Mouse (Mus musculus) embryonic facial prominence, embryonic 13.5 days (tissue): ENCODE data around the gene Adgrg1. TPM values are rescaled to one million over a fixed set of nuclear protein-coding genes. Genes with fewer than 3 reads are reported as not detected.

Experiments
- ATAC-seq: fragments of 200-750 bp; cut with Nextera tagmentation; 2 replicates; pipeline ENCODE4 v1.8.0; 2017; ENCODE audit warnings: low read depth; ENCODE audit not compliant: insufficient number of reproducible peaks, insufficient read depth, low FRiP score, low TSS enrichment
- H3K27ac ChIP-seq: fragments of 300-500 bp; sonication (generic); 2 replicates; pipeline ENCODE4 v1.5.1; 2015; ENCODE audit warnings: moderate library complexity, mild to moderate bottlenecking, inconsistent platforms
- H3K27me3 ChIP-seq: fragments of 300-500 bp; sonication (generic); 2 replicates; pipeline ENCODE4 v1.6.1; 2015; ENCODE audit warnings: mild to moderate bottlenecking, inconsistent platforms
- H3K36me3 ChIP-seq: fragments of 300-500 bp; sonication (generic); 2 replicates; pipeline ENCODE4 v1.6.1; 2015; ENCODE audit warnings: mild to moderate bottlenecking, inconsistent platforms
- H3K4me1 ChIP-seq: fragments of 300-500 bp; sonication (generic); 2 replicates; pipeline ENCODE4 v1.6.1; 2015; ENCODE audit warnings: inconsistent platforms
- H3K4me2 ChIP-seq: fragments of 300-500 bp; sonication (generic); 2 replicates; pipeline ENCODE4 v1.6.1; 2015; ENCODE audit warnings: moderate library complexity, mild to moderate bottlenecking, inconsistent platforms
- H3K4me3 ChIP-seq: fragments of 300-500 bp; sonication (generic); 2 replicates; pipeline ENCODE4 v1.5.1; 2015; ENCODE audit warnings: mild to moderate bottlenecking, inconsistent platforms
- H3K9ac ChIP-seq: fragments of 300-500 bp; sonication (generic); 2 replicates; pipeline ENCODE4 v1.6.1; 2015; ENCODE audit warnings: mild to moderate bottlenecking, inconsistent platforms
- H3K9me3 ChIP-seq: fragments of 300-500 bp; sonication (generic); 2 replicates; pipeline ENCODE4 v1.6.1; 2016; ENCODE audit warnings: inconsistent platforms
- WGBS: fragments of 180-500 bp; shearing (Covaris S2); methylation state at CpG from one replicate; pipeline ENCODE4 v1.1.7; 2015; ENCODE audit warnings: mixed read lengths; 5-methylcytosine and 5-hydroxymethylcytosine counted together
- polyA plus RNA-seq: library from polyadenylated mRNA; unstranded; fragments of >200 nt; fragmentation: Nextera tagmentation; extraction: Ambion mirVana; gene quantifications from 2 replicates; pipeline ENCODE4 v1.2.1, GENCODE M21; 2015

The Adgrg1 gene
- polyA plus RNA-seq, result 18.4 and 19.8 TPM in 2 replicates

GRCm38 (mm10) chr8:94974467-94975165, at the start of gene Adgrg1:
Gene Adgrg1 (plus strand): TSS chr8:94974751.
- 45% methylated on average over 7 of the region's 7 CpGs for WGBS
- no peak for ATAC-seq
- no peak within 1 kb of the TSS for H3K4me3 ChIP-seq

GRCm38 (mm10) chr8:94928227-94928626, 46.3 kb upstream of the Adgrg1 start:
- H3K9me3 ChIP-seq, result no peaks in the 10 kb centered on the region
- H3K4me1 ChIP-seq, result no peaks in the 10 kb centered on the region
- no peak overlapping the region for H3K4me2 ChIP-seq
- no peaks in the 10 kb centered on the region for H3K27me3 ChIP-seq
- no peak for ATAC-seq
- no peak overlapping the region for H3K27ac ChIP-seq
- 75% methylated on average over 3 of the region's 3 CpGs for WGBS
- no peaks in the 10 kb centered on the region for H3K36me3 ChIP-seq
- H3K4me3 ChIP-seq, result no peak overlapping the region
- no peak overlapping the region for H3K9ac ChIP-seq

More at GRCm38 (mm10) chr8:94974467-94975165, at the start of gene Adgrg1:
- H3K4me1 ChIP-seq, result 0 out of 2 replicates have a peak, but pooled peaks cover 9% of the 10 kb centered on the region
- no peak within 1 kb of the TSS for H3K9ac ChIP-seq
- no peak within 1 kb of the TSS for H3K4me2 ChIP-seq
- no peaks in the 10 kb centered on the region for H3K9me3 ChIP-seq
- H3K36me3 ChIP-seq, result no peaks in the 10 kb centered on the region
- peaks cover 13% of the 10 kb centered on the region for H3K27me3 ChIP-seq
- H3K27ac ChIP-seq, result no peak within 1 kb of the TSS

- Histone ChIP-seq H3K4me2 (no peak overlapping the region), H3K4me3 (no peak overlapping the region), H3K36me3 (no peaks in the 10 kb centered on the region), H3K27ac (no peak overlapping the region), H3K27me3 (0 out of 2 replicates have a peak, but pooled peaks cover 4% of the 10 kb centered on the region), H3K4me1 (no peaks in the 10 kb centered on the region), H3K9ac (no peak overlapping the region), H3K9me3 (no peaks in the 10 kb centered on the region)
- no peak for ATAC-seq
- WGBS, result 45% methylated on average over 5 of the region's 5 CpGs
Measured at GRCm38 (mm10) chr8:94933918-94934317, 40.6 kb upstream of the Adgrg1 start.

DNA sequence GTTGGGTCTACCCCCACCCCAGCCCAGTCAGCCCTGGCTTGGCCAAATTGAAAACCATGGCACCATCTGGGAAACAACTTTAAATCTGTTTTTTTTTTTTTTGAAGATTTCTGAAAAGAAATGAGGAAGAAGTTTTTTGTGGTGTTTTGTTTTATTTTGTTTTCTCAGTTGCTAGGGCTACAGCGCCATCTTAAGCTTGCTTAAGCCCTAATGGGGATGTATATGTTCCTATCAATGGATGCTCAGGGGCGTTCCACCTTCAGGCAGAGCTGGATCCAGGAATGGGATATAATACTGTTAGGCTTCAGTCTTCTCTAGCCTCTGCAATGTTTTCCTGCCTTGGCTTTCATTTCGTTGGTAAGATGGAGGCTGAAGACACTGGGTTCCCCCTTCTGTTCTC, 39.4 kb upstream of the Adgrg1 start:
- no peak overlapping the region for H3K27ac ChIP-seq
- ATAC-seq, result no peak
- no peaks in the 10 kb centered on the region for H3K9me3 ChIP-seq
- no peak overlapping the region for H3K4me3 ChIP-seq
- no peak overlapping the region for H3K4me2 ChIP-seq
- no peak overlapping the region for H3K9ac ChIP-seq
- no peaks in the 10 kb centered on the region for H3K4me1 ChIP-seq
- no peaks in the 10 kb centered on the region for H3K36me3 ChIP-seq
- 0 out of 2 replicates have a peak, but pooled peaks cover 4% of the 10 kb centered on the region for H3K27me3 ChIP-seq
- WGBS, result 75% methylated on average over 3 of the region's 3 CpGs

- H3K9me3 ChIP-seq, result no peaks in the 10 kb centered on the region
- H3K27ac ChIP-seq, result no peak overlapping the region
- no peak overlapping the region for H3K4me3 ChIP-seq
- peaks cover 4% of the 10 kb centered on the region; the same call in 1 of the 2 replicates for H3K4me1 ChIP-seq
- peaks cover 5% of the 10 kb centered on the region; the same call in 1 of the 2 replicates for H3K27me3 ChIP-seq
- H3K36me3 ChIP-seq, result no peaks in the 10 kb centered on the region
- H3K9ac ChIP-seq, result no peak overlapping the region
- H3K4me2 ChIP-seq, result no peak overlapping the region
- no peak for ATAC-seq
- WGBS, result 15% methylated on average over 6 of the region's 6 CpGs
Measured at GRCm38 (mm10) chr8:94942566-94942965, 32.0 kb upstream of the Adgrg1 start.

GRCm38 (mm10) chr8:94945185-94945584, 29.4 kb upstream of the Adgrg1 start:
- 47% methylated on average over 6 of the region's 6 CpGs for WGBS
- ATAC-seq, result no peak
- H3K9me3 ChIP-seq, result no peaks in the 10 kb centered on the region

GRCm38 (mm10) chr8:94948421-94948820, 26.1 kb upstream of the Adgrg1 start:
- 77% methylated on average over 4 of the region's 4 CpGs for WGBS
- H3K4me1 ChIP-seq, result peaks cover 4% of the 10 kb centered on the region; the same call in 1 of the 2 replicates
- H3K4me2 ChIP-seq, result no peak overlapping the region
- H3K27ac ChIP-seq, result no peak overlapping the region
- no peak overlapping the region for H3K9ac ChIP-seq
- no peaks in the 10 kb centered on the region for H3K9me3 ChIP-seq
- H3K36me3 ChIP-seq, result no peaks in the 10 kb centered on the region
- H3K4me3 ChIP-seq, result no peak overlapping the region
- H3K27me3 ChIP-seq, result no peaks in the 10 kb centered on the region
- no peak for ATAC-seq

More at GRCm38 (mm10) chr8:94945185-94945584, 29.4 kb upstream of the Adgrg1 start:
- no peak overlapping the region for H3K4me3 ChIP-seq
- H3K27me3 ChIP-seq, result peaks cover 5% of the 10 kb centered on the region; the same call in 1 of the 2 replicates
- peaks cover 4% of the 10 kb centered on the region; the same call in 1 of the 2 replicates for H3K4me1 ChIP-seq
- H3K4me2 ChIP-seq, result no peak overlapping the region
- H3K9ac ChIP-seq, result no peak overlapping the region
- H3K36me3 ChIP-seq, result no peaks in the 10 kb centered on the region
- no peak overlapping the region for H3K27ac ChIP-seq

- no peaks in the 10 kb centered on the region for H3K9me3 ChIP-seq
- no peak overlapping the region for H3K9ac ChIP-seq
- ATAC-seq, result no peak
- H3K4me2 ChIP-seq, result no peak overlapping the region
- no peak overlapping the region for H3K27ac ChIP-seq
- WGBS, result 90% methylated on average over 4 of the region's 4 CpGs
- H3K4me3 ChIP-seq, result no peak overlapping the region
- peaks cover 4% of the 10 kb centered on the region; the same call in 1 of the 2 replicates for H3K4me1 ChIP-seq
- H3K36me3 ChIP-seq, result no peaks in the 10 kb centered on the region
- no peaks in the 10 kb centered on the region for H3K27me3 ChIP-seq
Measured at GRCm38 (mm10) chr8:94949010-94949409, 25.5 kb upstream of the Adgrg1 start.

DNA sequence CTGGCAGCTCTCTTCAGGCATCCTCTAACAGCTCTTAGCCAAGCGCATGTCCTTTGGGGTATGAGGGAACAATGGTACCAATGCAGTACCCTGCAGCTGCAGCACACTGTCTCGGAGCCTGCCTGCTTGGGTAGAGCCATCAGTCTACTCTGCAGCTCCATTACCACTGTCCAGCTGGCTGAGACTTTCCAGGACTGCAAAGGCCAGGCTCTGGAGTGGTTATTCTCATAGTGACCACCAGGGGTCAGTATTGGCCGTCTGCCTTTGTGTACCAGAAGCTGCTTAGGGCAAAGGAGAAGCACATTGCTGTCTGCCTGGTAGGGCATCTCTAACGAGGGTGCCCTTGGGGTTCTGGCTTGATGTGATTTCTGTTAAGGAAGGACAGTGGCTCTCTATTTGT, 24.5 kb upstream of the Adgrg1 start:
- H3K9me3 ChIP-seq, result no peaks in the 10 kb centered on the region
- WGBS, result 18% methylated on average over 4 of the region's 4 CpGs
- no peaks in the 10 kb centered on the region for H3K36me3 ChIP-seq
- no peak overlapping the region for H3K9ac ChIP-seq
- H3K4me2 ChIP-seq, result no peak overlapping the region
- peaks cover 4% of the 10 kb centered on the region; the same call in 1 of the 2 replicates for H3K4me1 ChIP-seq
- H3K27ac ChIP-seq, result no peak overlapping the region
- H3K27me3 ChIP-seq, result no peaks in the 10 kb centered on the region
- H3K4me3 ChIP-seq, result no peak overlapping the region
- no peak for ATAC-seq

- Histone ChIP-seq H3K4me3 (no peak overlapping the region), H3K9ac (no peak overlapping the region), H3K36me3 (no peaks in the 10 kb centered on the region), H3K4me1 (peaks cover 4% of the 10 kb centered on the region; the same call in 1 of the 2 replicates), H3K4me2 (no peak overlapping the region), H3K27ac (no peak overlapping the region), H3K9me3 (no peaks in the 10 kb centered on the region), H3K27me3 (no peaks in the 10 kb centered on the region)
- WGBS, result 77% methylated on average over 5 of the region's 5 CpGs
- no peak for ATAC-seq
Measured at GRCm38 (mm10) chr8:94950458-94950857, 24.1 kb upstream of the Adgrg1 start.

GRCm38 (mm10) chr8:94952086-94952485, 22.5 kb upstream of the Adgrg1 start:
- Histone ChIP-seq H3K4me2 (no peak overlapping the region), H3K9me3 (no peaks in the 10 kb centered on the region), H3K9ac (no peak overlapping the region), H3K36me3 (no peaks in the 10 kb centered on the region), H3K27ac (no peak overlapping the region), H3K4me1 (no peaks in the 10 kb centered on the region), H3K27me3 (no peaks in the 10 kb centered on the region), H3K4me3 (no peak overlapping the region)
- ATAC-seq, result no peak
- 71% methylated on average over 5 of the region's 5 CpGs for WGBS
